Mouse (Mus musculus) T-cell, adult 66 days (primary cell): ENCODE measurements around the gene Uba2. TPM values are rescaled to one million over a fixed set of nuclear protein-coding genes. Genes with fewer than 3 reads are reported as not detected.

Experiments used
- total RNA-seq, 2 experiments: library from RNA; stranded (reverse); gene quantifications; 3 replicates in 1 of 2; 4 replicates in 1 of 2; pipeline ENCODE4 v1.2.4; 2023

Gene Uba2
- total RNA-seq = 10 to 100 TPM; 74.9 to 88.4 TPM

GRCm38 (mm10) chr7:34169454-34169853 lies at the start of gene Uba2:
Uba2 (minus strand) TSS chr7:34169599.

GRCm38 (mm10) chr7:34196132-34197128 lies 27.0 kb upstream of the Uba2 start, which contains the start of gene Pdcd2l:
Pdcd2l (minus strand) TSS chr7:34196661.

GRCm38 (mm10) chr7:34133117-34133762 lies 36.2 kb downstream of the Uba2 start, which contains the start of gene Wtip:
Wtip (minus strand) TSS chr7:34133268.

GRCm38 (mm10) chr7:34094911-34095481 lies 74.4 kb downstream of the Uba2 start, which contains the start of gene Scgb1b30:
Scgb1b30 (plus strand) TSS chr7:34095431.

Other genes starting within 250 kb of the Uba2 start
- not detected for gene Scgb2b26, start 224.6 kb downstream of the Uba2 start, total RNA-seq
- not detected for gene Scgb2b27, start 155.7 kb downstream of the Uba2 start, total RNA-seq
- not detected for gene Scgb1b27, start 148.1 kb downstream of the Uba2 start, total RNA-seq
- gene Scgb1b30, start 74.2 kb downstream of the Uba2 start, total RNA-seq = not detected
- not detected for gene Wtip, start 36.3 kb downstream of the Uba2 start, total RNA-seq
- 10 to 100 TPM; 26.7 to 27.1 TPM for gene Pdcd2l, start 27.1 kb upstream of the Uba2 start, total RNA-seq
- 100 to 1,000 TPM; 255 to 292 TPM for gene Gpi1, start 60.7 kb upstream of the Uba2 start, total RNA-seq
- gene Gm6096, start 81.4 kb upstream of the Uba2 start, total RNA-seq = not detected
- 10 to 100 TPM; 53.2 to 69.7 TPM for gene 4931406P16Rik, start 144.0 kb upstream of the Uba2 start, total RNA-seq
- 100 to 1,000 TPM; 198 to 206 TPM for gene Lsm14a, start 223.7 kb upstream of the Uba2 start, total RNA-seq